Mouse (Mus musculus) kidney, embryonic 14.5 days (tissue): ENCODE results near the gene Ubqln4. TPM values are rescaled to one million over a fixed set of nuclear protein-coding genes. Genes with fewer than 3 reads are reported as not detected.
"Not testable (repeated sequence)": the region's sequence is repeated elsewhere in the genome, so short reads cannot be mapped to it uniquely, and the experiment has no call there.

Experiments used
- ATAC-seq: fragments of 200-750 bp; cut with Nextera tagmentation; 2 replicates; pipeline ENCODE4 v1.8.0; 2017; ENCODE audit warnings: moderate number of reproducible peaks, mild to moderate bottlenecking, moderate TSS enrichment, moderate library complexity; ENCODE audit not compliant: low FRiP score, low TSS enrichment
- H3K27ac ChIP-seq: fragments of 300-500 bp; sonication (generic); 2 replicates; pipeline ENCODE4 v1.5.1; 2014; ENCODE audit warnings: low read depth, mild to moderate bottlenecking, low read length, moderate library complexity, mixed read lengths
- H3K27me3 ChIP-seq: fragments of 300-500 bp; sonication (generic); 2 replicates; pipeline ENCODE4 v1.6.1; 2014; ENCODE audit warnings: mild to moderate bottlenecking, low read length; ENCODE audit not compliant: control insufficient read depth, insufficient read depth
- H3K36me3 ChIP-seq: fragments of 300-500 bp; sonication (generic); 2 replicates; pipeline ENCODE4 v1.6.1; 2014; ENCODE audit warnings: low read length, mixed read lengths; ENCODE audit not compliant: control insufficient read depth, insufficient read depth
- H3K4me1 ChIP-seq: fragments of 300-500 bp; sonication (generic); 2 replicates; pipeline ENCODE4 v1.6.1; 2014; ENCODE audit warnings: low read length, mixed read lengths; ENCODE audit not compliant: control insufficient read depth, insufficient read depth
- H3K4me2 ChIP-seq: fragments of 300-500 bp; sonication (generic); replicated peaks from 2 replicates; pipeline ENCODE4 v1.6.1; 2014; ENCODE audit warnings: low read depth, mild to moderate bottlenecking, low read length
- H3K4me3 ChIP-seq: fragments of 300-500 bp; sonication (generic); 2 replicates; pipeline ENCODE4 v1.5.1; 2014; ENCODE audit warnings: mild to moderate bottlenecking, low read length
- H3K9ac ChIP-seq: fragments of 300-500 bp; sonication (generic); 2 replicates; pipeline ENCODE4 v1.6.1; 2014; ENCODE audit warnings: low read depth, mild to moderate bottlenecking, low read length, moderate library complexity
- H3K9me3 ChIP-seq: fragments of 300-500 bp; sonication (generic); 2 replicates; pipeline ENCODE4 v1.6.1; 2016; ENCODE audit warnings: low read length; ENCODE audit not compliant: control insufficient read depth
- WGBS: fragments of 180-500 bp; shearing (Covaris S2); extraction: QIAGEN DNeasy Blood & Tissue Kit; methylation state at CpG from one replicate; pipeline ENCODE4 v1.1.7; 2014; 5-methylcytosine and 5-hydroxymethylcytosine counted together
- polyA plus RNA-seq: library from polyadenylated mRNA; unstranded; fragments of >200 nt; fragmentation: Nextera tagmentation; extraction: Ambion mirVana; gene quantifications from 2 replicates; pipeline ENCODE4 v1.2.1, GENCODE M21; 2014

Gene Ubqln4
- polyA plus RNA-seq, 1 experiment from 2014 or later = 73.4 TPM

DNA sequence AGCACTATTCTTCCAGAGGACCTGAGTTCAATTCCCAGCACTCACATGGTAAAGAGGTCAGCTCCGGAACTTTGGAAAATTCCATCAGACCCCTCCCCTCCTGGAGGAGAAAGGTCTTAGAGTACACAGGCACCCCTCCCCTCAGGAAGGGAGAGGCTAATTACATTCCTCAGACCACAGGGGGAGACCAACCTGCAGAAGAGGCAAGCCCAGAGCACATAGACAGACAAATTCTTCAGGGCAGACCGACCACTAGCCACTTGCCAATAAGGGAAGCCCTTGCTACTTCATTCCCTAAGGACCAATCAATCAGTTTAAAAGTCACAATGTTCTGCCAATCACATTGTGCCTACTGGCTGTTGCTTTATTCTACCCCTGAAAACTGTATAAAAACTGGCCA, 19.3 kb downstream of the Ubqln4 start:
- no peaks in the 10 kb centered on the region for H3K9me3 ChIP-seq
- H3K36me3 ChIP-seq = peaks cover 24% of the 10 kb centered on the region
- H3K4me2 ChIP-seq = no peak overlapping the region
- no peak overlapping the region for H3K4me3 ChIP-seq
- 60% methylated on average over 2 of the region's 2 CpGs for WGBS
- H3K27ac ChIP-seq = no peak overlapping the region
- H3K27me3 ChIP-seq = no peaks in the 10 kb centered on the region
- H3K9ac ChIP-seq = no peak overlapping the region
- H3K4me1 ChIP-seq = no peaks in the 10 kb centered on the region
- ATAC-seq = no peak

DNA sequence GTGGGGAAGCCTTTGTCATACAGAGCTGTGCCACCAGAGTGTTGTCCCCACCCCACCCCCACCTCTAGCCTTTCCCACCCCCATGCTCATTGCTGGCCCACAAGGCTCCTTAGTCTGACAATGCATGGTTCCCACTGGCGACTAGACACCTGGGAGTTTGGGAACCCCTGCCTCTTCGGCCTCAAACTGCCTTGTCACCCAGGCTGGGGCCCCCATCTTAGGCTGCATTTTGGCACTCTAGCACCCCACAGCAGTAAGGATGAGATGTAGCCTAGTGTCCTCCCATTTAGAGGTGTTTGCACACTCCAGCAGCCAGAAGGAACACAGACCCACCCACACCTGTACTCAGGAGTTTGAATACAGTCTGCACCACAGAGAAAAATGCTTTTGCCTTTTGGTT, 20.3 kb downstream of the Ubqln4 start:
- Histone ChIP-seq H3K4me3 (no peak overlapping the region), H3K36me3 (peaks cover 14% of the 10 kb centered on the region), H3K27ac (no peak overlapping the region), H3K9me3 (no peaks in the 10 kb centered on the region), H3K9ac (no peak overlapping the region), H3K27me3 (no peaks in the 10 kb centered on the region), H3K4me2 (no peak overlapping the region), H3K4me1 (no peaks in the 10 kb centered on the region)
- 87% methylated on average over 2 of the region's 2 CpGs for WGBS
- ATAC-seq = no peak

DNA sequence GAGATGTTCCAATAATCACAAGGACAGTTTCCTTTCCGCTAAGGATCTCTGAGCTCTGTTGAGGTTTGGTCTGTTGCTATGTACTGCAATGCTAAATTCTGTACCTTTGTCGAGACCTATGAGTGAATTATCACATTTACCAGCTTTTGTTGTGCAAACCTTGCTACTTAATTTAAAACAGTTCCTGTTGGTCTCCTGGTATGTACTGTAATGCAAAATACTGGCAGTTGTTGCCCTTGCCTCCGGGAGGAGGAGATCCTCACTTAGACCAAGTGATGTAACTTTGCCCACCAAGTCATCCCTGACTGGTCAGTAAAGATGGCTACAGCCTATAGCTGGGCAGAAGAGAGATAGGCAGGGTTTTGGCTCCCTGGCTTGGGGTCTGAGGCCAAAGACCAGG, 22.0 kb downstream of the Ubqln4 start, which contains the start of gene Ssr2:
Ssr2 (plus strand) TSS at position 337 of the 400 bp plus-strand sequence.
- 74% methylated on average over 3 of the region's 3 CpGs for WGBS
- H3K27ac ChIP-seq = no peak within 1 kb of the TSS
- no peak within 1 kb of the TSS for H3K4me3 ChIP-seq
- H3K4me1 ChIP-seq = peaks cover 4% of the 10 kb centered on the region; the same call in 1 of the 2 replicates
- ATAC-seq = no peak
- H3K27me3 ChIP-seq = no peaks in the 10 kb centered on the region
- H3K9ac ChIP-seq = no peak within 1 kb of the TSS
- no peak within 1 kb of the TSS for H3K4me2 ChIP-seq
- no peaks in the 10 kb centered on the region for H3K9me3 ChIP-seq
- H3K36me3 ChIP-seq = no peaks in the 10 kb centered on the region

DNA sequence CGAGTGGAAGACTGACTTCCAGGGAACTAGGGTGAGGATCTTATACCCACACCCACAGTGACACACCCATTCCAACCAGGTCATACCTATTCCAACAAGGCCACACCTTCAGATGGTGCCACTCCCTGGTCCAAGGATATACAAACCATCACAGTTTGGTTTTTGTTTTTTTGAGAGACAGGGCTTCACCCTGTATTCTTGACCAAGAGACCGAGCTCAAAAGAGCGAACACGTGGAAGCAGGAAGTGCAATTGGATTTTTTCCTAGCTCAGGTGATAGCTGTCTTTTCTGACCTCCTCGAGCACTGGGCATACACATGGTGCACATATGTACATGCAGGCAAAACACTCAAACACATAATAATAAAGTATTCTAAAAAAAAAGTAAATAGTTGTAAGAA, 24.3 kb downstream of the Ubqln4 start:
- not testable (repeated sequence) for H3K4me3 ChIP-seq, H3K9ac ChIP-seq, ATAC-seq, H3K4me1 ChIP-seq, H3K9me3 ChIP-seq, H3K27me3 ChIP-seq, H3K4me2 ChIP-seq, H3K27ac ChIP-seq
- 85% methylated on average over 5 of the region's 5 CpGs for WGBS
- H3K36me3 ChIP-seq = peaks cover 18% of the 10 kb centered on the region; the same call in 1 of the 2 replicates

DNA sequence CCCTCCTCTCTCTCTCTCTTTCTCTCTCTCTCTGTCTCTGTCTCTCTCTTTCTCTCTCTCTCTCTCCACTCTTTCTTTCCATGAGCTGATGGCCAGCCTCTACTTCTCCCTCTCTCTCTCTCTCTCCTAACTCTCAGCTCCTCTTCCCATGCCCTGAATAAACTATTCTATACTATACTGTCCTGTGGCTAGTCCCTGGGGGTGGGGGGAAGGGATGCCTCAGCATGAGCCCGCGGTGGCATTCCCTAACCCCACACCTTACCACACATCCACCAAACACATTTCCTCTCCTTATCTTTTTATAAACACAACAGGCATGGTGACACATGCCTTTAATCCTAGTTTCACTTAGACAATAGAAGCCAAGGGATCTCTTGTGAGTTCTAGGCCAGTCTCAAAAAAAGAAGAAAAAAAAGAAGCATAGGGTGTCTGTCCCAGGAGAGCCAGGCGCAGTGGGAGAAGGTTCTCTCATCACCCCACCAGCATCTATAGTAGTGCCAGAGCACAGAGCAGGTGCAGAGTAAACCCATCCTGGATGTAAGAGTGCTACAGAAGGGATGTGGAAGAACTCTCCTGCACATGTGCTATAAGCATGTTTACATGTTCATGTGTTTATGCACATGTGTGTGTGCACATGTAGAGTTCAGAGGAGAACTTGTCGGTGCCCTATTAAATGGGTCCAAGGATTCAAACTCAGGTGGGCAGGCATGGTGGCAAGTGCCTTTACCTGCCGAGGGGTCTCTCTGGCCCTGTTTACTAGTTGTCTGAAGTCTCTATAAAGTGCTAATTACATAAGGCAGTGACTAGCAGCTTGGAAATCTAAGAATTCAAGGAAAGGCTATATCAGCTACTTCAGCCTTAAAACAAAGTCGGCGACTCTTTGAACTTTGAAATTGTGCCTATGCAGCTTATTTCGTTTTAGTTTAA, 25.2 kb downstream of the Ubqln4 start:
- Histone ChIP-seq H3K4me1 (peaks cover 4% of the 10 kb centered on the region; the same call in 1 of the 2 replicates), H3K4me3 (peak overlapping the region; percentile 95), H3K9me3 (no peaks in the 10 kb centered on the region), H3K4me2 (peak overlapping the region; percentile 68), H3K36me3 (peaks cover 21% of the 10 kb centered on the region; the same call in 1 of the 2 replicates), H3K27ac (no peak overlapping the region), H3K9ac (peak overlapping the region; percentile 87; the same call in 1 of the 2 replicates), H3K27me3 (no peaks in the 10 kb centered on the region)
- WGBS = 50% methylated on average over 8 of the region's 8 CpGs
- no peak; the same call in 1 of the 2 replicates for ATAC-seq

DNA sequence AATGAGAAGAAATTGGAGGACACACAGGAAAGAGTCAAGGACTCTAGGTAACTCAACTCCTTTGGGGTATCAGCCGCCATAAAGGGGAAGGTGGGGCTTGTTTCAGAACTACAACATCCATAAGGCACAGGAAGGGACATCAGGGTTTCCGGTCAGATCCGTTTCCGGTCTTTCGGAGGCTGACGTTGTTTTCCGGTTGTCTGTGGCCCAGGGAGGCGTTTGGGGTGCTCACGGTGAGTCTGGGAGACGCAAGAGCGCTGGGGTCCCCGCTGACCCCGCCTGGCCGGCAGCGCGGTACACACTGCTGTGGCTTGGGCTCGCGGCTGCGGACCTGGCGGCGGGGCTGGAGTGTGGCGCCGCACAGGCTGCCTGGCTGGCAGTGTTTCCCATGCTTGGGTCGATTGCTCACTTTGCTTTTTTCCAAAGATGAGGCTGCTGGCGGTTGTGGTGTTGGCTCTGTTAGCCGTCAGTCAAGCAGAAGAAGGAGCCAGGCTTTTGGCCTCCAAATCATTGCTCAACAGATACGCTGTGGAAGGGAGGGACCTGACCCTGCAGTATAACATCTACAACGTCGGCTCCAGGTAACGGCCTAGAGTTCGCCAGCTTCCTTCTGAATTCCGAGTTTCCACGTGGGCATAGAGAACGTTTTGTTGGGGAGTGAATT, 26.0 kb downstream of the Ubqln4 start:
- Histone ChIP-seq H3K4me1 (peaks cover 4% of the 10 kb centered on the region; the same call in 1 of the 2 replicates), H3K27ac (no peak overlapping the region; the same call in 1 of the 2 replicates), H3K27me3 (no peaks in the 10 kb centered on the region), H3K4me2 (peak overlapping the region; percentile 68), H3K36me3 (peaks cover 25% of the 10 kb centered on the region; the same call in 1 of the 2 replicates), H3K4me3 (peak overlapping the region; percentile 95), H3K9ac (peak overlapping the region; percentile 87), H3K9me3 (no peaks in the 10 kb centered on the region)
- 0% methylated on average over 34 of the region's 34 CpGs for WGBS
- ATAC-seq = peak; percentile 82; the same call in 1 of the 2 replicates

DNA sequence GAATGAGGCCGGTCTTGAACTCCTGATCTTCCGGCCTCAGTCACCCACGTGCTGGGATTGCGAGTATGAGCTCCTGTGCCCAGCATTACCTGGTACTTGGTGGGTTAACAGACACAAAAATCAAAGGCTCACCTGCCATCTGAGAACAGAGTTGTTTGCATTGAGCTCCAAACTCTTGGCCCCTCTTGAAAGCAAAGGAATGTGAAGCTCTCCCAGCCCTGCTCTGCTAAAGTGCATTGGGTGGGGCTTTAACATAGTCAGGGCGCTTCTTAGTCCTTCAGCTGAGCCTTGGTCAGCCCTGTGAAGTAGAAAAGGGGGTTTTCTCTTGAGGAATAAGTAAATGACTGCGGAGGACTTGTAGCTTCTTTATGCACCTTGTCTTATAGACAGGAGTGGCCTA, 32.2 kb downstream of the Ubqln4 start:
- Histone ChIP-seq H3K27ac (no peak overlapping the region), H3K27me3 (no peaks in the 10 kb centered on the region), H3K9ac (no peak overlapping the region), H3K4me3 (no peak overlapping the region), H3K4me1 (0 out of 2 replicates have a peak, but pooled peaks cover 3% of the 10 kb centered on the region), H3K4me2 (no peak overlapping the region), H3K9me3 (no peaks in the 10 kb centered on the region), H3K36me3 (peaks cover 59% of the 10 kb centered on the region)
- WGBS = 94% methylated on average over 6 of the region's 6 CpGs
- no peak for ATAC-seq

DNA sequence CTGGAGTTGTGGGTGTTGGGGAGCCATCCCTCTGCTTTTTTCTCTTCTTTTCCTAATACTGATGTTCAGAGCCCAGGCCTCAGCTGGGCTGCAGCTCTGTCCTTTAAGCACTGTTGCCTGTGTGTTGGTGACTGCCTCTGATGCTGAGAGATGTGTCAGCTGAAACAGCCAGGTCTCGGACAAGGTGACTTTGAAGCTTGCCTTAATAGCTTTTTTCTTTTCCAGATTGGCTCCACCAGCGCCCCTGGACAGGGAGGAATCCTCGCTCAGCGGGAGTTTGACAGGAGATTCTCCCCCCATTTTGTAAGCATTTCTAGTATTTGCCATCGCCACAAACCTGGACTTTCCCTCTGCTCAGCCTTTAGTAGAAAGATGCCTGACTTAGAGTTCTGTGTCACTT, 33.1 kb downstream of the Ubqln4 start:
- no peak overlapping the region for H3K9ac ChIP-seq
- H3K4me1 ChIP-seq = 0 out of 2 replicates have a peak, but pooled peaks cover 3% of the 10 kb centered on the region
- WGBS = 93% methylated on average over 5 of the region's 5 CpGs
- no peak overlapping the region for H3K4me2 ChIP-seq
- no peaks in the 10 kb centered on the region for H3K9me3 ChIP-seq
- no peak overlapping the region for H3K4me3 ChIP-seq
- peaks cover 51% of the 10 kb centered on the region for H3K36me3 ChIP-seq
- H3K27me3 ChIP-seq = no peaks in the 10 kb centered on the region
- no peak for ATAC-seq
- no peak overlapping the region for H3K27ac ChIP-seq
